Mouse (Mus musculus): ENCODE measurements around the gene Rcvrn. TPM values are rescaled to one million over a fixed set of nuclear protein-coding genes. Genes with fewer than 3 reads are reported as not detected.

Gene Rcvrn
- polyA plus RNA-seq, 1 experiment from 2014 or later: not detected

GRCm38 (mm10) chr11:67733726-67734125, 38.6 kb downstream of the Rcvrn start:
- no peak overlapping the region for H3K4me3 ChIP-seq (replicated peaks; ENCODE audit: low read length)
- H3K27ac ChIP-seq (ENCODE audit: low read length): no peak overlapping the region
- H3K9me3 ChIP-seq (ENCODE audit: control insufficient read depth, low read length): no peaks in the 10 kb centered on the region
- no peak for ATAC-seq
- no peak overlapping the region for H3K4me2 ChIP-seq (ENCODE audit: low read length)
- H3K36me3 ChIP-seq (ENCODE audit: control insufficient read depth, insufficient read depth): no peaks in the 10 kb centered on the region
- H3K4me1 ChIP-seq (replicated peaks; ENCODE audit: control insufficient read depth, insufficient read depth, low read length): no peaks in the 10 kb centered on the region
- H3K9ac ChIP-seq (replicated peaks; ENCODE audit: low read depth, low read length): no peak overlapping the region
- H3K27me3 ChIP-seq (replicated peaks; ENCODE audit: control insufficient read depth, insufficient read depth, low read length): no peaks in the 10 kb centered on the region
- 70% methylated on average over 1 of the region's 1 CpGs for WGBS

- Histone ChIP-seq H3K9ac (replicated peaks; ENCODE audit: low read depth, low read length) (no peak overlapping the region), H3K4me2 (ENCODE audit: low read length) (no peak overlapping the region), H3K9me3 (ENCODE audit: control insufficient read depth, low read length) (no peaks in the 10 kb centered on the region), H3K4me3 (replicated peaks; ENCODE audit: low read length) (no peak overlapping the region), H3K36me3 (ENCODE audit: control insufficient read depth, insufficient read depth) (no peaks in the 10 kb centered on the region), H3K27ac (ENCODE audit: low read length) (no peak overlapping the region), H3K27me3 (replicated peaks; ENCODE audit: control insufficient read depth, insufficient read depth, low read length) (no peaks in the 10 kb centered on the region), H3K4me1 (replicated peaks; ENCODE audit: control insufficient read depth, insufficient read depth, low read length) (no peaks in the 10 kb centered on the region)
- 86% methylated on average over 3 of the region's 3 CpGs for WGBS
- ATAC-seq: no peak
These were observed 39.5 kb downstream of the Rcvrn start for GRCm38 (mm10) chr11:67734597-67734996.

GRCm38 (mm10) chr11:67738345-67738744, 43.2 kb downstream of the Rcvrn start:
- Histone ChIP-seq H3K9ac (replicated peaks; ENCODE audit: low read depth, low read length) (no peak overlapping the region), H3K4me2 (ENCODE audit: low read length) (no peak overlapping the region), H3K9me3 (ENCODE audit: control insufficient read depth, low read length) (no peaks in the 10 kb centered on the region), H3K27me3 (replicated peaks; ENCODE audit: control insufficient read depth, insufficient read depth, low read length) (no peaks in the 10 kb centered on the region), H3K4me1 (replicated peaks; ENCODE audit: control insufficient read depth, insufficient read depth, low read length) (no peaks in the 10 kb centered on the region), H3K36me3 (ENCODE audit: control insufficient read depth, insufficient read depth) (no peaks in the 10 kb centered on the region), H3K27ac (ENCODE audit: low read length) (no peak overlapping the region), H3K4me3 (replicated peaks; ENCODE audit: low read length) (no peak overlapping the region)
- WGBS: 86% methylated on average over 6 of the region's 6 CpGs
- no peak for ATAC-seq

GRCm38 (mm10) chr11:67738846-67739490, 43.8 kb downstream of the Rcvrn start:
- Histone ChIP-seq H3K27ac (ENCODE audit: low read length) (no peak overlapping the region), H3K9ac (replicated peaks; ENCODE audit: low read depth, low read length) (no peak overlapping the region), H3K4me2 (ENCODE audit: low read length) (no peak overlapping the region), H3K4me1 (replicated peaks; ENCODE audit: control insufficient read depth, insufficient read depth, low read length) (no peaks in the 10 kb centered on the region), H3K4me3 (replicated peaks; ENCODE audit: low read length) (no peak overlapping the region), H3K36me3 (ENCODE audit: control insufficient read depth, insufficient read depth) (no peaks in the 10 kb centered on the region), H3K9me3 (ENCODE audit: control insufficient read depth, low read length) (no peaks in the 10 kb centered on the region), H3K27me3 (replicated peaks; ENCODE audit: control insufficient read depth, insufficient read depth, low read length) (no peaks in the 10 kb centered on the region)
- ATAC-seq: no peak
- 80% methylated on average over 5 of the region's 5 CpGs for WGBS

GRCm38 (mm10) chr11:67741569-67741968, 46.4 kb downstream of the Rcvrn start:
- H3K4me2 ChIP-seq (ENCODE audit: low read length): no peak overlapping the region
- no peaks in the 10 kb centered on the region for H3K36me3 ChIP-seq (ENCODE audit: control insufficient read depth, insufficient read depth)

More at GRCm38 (mm10) chr11:67741569-67741968, 46.4 kb downstream of the Rcvrn start:
- no peak overlapping the region for H3K4me3 ChIP-seq (replicated peaks; ENCODE audit: low read length)
- no peak overlapping the region for H3K27ac ChIP-seq (ENCODE audit: low read length)
- no peaks in the 10 kb centered on the region for H3K27me3 ChIP-seq (replicated peaks; ENCODE audit: control insufficient read depth, insufficient read depth, low read length)
- H3K4me1 ChIP-seq (replicated peaks; ENCODE audit: control insufficient read depth, insufficient read depth, low read length): no peaks in the 10 kb centered on the region
- no peak overlapping the region for H3K9ac ChIP-seq (replicated peaks; ENCODE audit: low read depth, low read length)
- ATAC-seq: no peak
- H3K9me3 ChIP-seq (ENCODE audit: control insufficient read depth, low read length): no peaks in the 10 kb centered on the region

Other genes starting within 250 kb of the Rcvrn start
- 75.1 TPM in 2 replicates for gene Gas7, start 239.9 kb upstream of the Rcvrn start, polyA plus RNA-seq (2015; fragmentation: Nextera tagmentation; extraction: Ambion mirVana)
- 0.05 TPM in 1 of 2 replicates, not detected in the other for gene Glp2r, start 75.8 kb downstream of the Rcvrn start, polyA plus RNA-seq (2015; fragmentation: Nextera tagmentation; extraction: Ambion mirVana)
- gene Gsg1l2, start 79.3 kb downstream of the Rcvrn start, polyA plus RNA-seq (2015; fragmentation: Nextera tagmentation; extraction: Ambion mirVana): not detected in 2 replicates
- not detected in 2 replicates for gene Dhrs7c, start 102.9 kb downstream of the Rcvrn start, polyA plus RNA-seq (2015; fragmentation: Nextera tagmentation; extraction: Ambion mirVana)
- 3.0 and 3.8 TPM in 2 replicates for gene Usp43, start 226.8 kb downstream of the Rcvrn start, polyA plus RNA-seq (2015; fragmentation: Nextera tagmentation; extraction: Ambion mirVana)